Mouse (Mus musculus): ENCODE data around the gene Tenm2.

Tenm2 gene

DNA sequence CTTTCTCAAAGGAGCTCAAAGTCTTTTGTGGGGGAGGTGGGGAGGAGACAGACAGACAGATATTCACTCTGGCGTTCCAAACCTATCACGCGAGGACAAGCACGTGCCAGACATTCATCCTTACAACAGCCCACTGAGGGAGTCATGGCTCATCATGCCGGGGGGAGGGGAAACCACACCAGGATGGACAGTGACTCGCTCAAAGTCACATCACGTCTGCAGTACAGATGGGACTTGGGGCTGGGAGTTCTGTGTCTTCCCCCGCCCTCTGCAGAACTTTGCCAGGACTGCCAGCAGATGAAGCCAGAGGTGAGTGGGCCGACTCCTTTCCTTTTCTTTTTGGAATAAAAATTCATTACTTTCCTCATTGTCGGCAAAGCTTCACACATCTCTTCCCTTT is 1095.4 kb downstream of the Tenm2 start:
- peak; percentile 69 for DNase-seq (ENCODE audit: low read depth, low spot score)

DNA sequence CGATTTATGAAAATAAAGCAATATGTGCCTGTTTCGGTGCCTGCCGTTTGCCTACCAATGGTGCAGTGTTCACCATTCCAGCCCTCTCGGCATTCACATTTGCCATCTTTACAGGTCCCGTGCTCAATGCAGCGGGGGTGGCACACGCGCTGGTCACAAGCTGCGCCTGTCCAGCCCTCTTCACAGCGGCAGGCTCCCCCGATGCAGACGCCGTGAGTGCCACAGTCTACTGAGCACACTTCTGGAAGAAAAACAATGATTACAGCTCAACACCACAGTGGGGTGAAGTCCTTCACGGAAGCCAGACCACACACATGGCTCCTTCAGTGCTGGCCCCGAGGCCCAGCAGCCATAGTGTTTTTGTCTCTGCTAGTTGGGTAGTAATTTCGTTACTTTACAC is 1096.2 kb downstream of the Tenm2 start:
- DNase-seq (ENCODE audit: low read depth, low spot score), result no peak

DNA sequence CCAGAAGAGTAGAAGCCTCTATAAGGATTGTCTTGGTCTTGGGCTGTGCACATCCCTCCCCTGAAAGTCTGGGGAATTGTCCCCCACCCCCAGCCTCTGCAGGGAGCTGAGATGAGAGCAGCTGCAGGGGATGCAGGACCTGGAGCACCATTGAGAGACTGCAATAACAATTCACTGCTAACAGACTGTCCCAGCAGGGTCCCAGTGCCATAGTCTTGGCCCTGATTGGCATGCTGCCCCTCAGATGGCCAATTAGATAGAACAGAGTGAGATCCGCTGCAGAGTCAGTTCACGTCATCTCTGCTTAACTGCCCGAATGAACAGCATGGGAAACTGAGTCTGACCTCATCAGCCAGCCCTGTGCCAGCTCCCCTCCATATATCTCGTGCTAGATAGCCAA is 1097.9 kb downstream of the Tenm2 start:
- DNase-seq (ENCODE audit: low read depth, low spot score), result no peak

DNA sequence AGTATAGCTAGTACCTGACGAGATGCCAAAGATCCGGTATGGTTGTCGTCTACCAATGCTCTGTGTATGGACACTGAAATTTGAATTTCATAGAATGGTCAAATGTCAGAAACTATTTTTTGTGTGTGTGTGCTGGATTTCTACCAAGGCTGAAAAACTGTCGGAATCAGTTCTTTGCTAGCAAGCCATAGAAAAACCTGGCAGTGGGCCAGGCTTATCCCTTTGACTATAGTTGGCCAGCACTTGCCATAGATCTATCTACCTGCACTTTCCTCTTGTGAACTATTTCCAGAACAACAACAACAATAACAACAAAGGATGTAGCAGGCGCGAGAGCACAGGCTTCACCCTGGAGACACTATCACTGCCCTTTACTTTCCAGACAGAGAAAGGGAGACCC is 1098.5 kb downstream of the Tenm2 start:
- DNase-seq (ENCODE audit: low read depth, low spot score), result no peak

DNA sequence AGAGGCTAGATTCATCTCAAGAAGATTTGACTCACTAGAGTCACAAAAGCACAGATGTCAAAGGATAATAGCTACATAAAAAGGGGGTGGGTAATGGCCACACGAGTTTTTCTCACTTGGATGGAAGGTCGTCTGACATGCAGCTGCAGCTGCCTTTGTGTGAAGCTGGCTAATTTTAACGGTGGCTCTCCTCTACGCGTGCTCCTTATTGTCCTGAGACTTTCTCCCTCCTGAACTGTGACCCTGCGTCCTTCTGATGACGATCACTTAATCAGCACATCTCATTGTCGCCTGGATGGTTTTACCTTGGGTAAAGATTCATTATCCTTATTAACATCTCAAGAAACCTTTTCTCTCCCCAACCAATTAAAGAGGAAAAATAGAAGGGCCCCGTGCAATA is 1101.1 kb downstream of the Tenm2 start:
- DNase-seq (ENCODE audit: low read depth, low spot score), result no peak

DNA sequence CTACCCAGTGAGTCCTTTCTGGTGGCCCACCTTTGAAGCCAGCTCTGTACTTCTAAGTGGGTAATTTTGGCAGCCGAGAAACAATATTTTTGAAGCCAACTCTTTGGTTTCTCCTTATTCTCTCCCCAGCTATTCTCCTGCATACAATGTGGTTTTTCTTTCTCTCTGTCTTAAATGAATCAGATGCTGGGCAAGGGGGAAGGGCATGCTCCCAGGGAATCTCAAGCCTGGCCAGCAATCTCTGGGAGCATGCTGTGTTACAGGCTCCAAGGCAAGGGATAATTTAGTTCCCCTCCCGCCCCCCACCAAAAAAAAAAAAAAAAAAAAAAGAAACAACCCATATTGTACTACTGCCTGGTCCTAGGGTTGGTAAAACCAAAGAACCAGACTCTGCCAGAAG is 1112.5 kb downstream of the Tenm2 start:
- no peak for DNase-seq (ENCODE audit: low read depth, low spot score)

DNA sequence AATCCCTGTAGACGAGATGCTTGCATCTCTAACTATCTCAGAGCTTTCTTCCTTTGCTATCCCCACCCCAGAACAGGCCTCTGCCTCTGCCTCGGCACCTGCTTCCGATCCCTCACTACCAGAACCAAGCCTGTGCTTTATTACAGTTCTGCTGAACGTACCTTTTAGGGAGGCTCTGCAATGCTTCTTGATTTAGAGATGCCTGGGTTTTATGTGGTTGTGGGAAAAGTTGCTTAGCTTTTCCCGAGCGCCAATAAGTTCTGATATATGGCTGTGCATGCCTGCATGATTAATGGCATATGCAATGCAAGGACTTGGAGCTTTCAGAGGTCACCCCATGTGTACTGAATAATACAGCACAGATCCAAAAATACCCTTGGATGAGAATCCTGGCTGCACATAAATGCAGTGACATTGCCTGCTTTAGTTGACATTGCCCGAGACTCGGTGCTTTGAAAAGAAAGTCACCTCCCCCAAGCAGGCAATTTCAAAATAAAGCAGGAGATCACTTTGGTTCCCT is 1114.3 kb downstream of the Tenm2 start:
- peak; percentile 33 for DNase-seq (ENCODE audit: low read depth, low spot score)

DNA sequence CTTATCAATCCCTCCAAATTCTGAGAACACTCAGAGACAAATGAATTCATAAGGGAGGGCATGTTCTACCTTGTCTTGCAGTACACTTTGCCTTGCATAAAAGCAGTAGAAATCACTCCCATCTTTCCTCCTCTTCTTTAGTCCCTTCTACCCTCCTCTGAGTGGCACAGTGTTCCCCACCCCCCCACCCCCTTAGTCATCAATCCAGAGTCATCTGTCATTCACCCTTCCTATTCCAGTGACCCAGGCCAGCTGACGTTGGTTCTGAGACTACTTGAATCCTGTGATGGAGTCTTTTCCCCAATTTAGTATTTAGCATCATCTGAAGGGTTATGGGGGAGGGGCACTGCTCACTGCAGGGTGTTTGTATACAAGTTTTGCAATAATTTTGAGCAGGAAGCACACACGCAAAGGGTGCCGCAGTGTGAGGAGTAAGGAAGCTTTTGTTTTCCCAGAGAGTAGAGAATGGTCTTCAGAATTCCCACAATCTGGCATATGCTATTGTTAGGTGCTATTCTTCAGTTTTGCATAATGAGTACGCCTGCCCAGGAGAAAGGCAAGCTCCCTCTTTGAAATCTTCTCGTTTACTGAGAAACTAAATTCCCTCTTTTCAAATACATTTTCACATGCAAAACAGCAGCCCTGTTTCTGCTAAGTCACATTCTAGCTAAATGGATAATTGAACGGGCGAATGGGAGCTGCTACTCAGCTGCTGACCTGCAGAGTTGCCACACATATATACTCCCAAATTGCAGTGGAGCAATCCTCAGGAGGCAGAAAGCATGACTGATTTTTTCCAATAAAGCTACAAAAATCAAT is 1115.0 kb downstream of the Tenm2 start:
- DNase-seq (ENCODE audit: low read depth, low spot score), result peak; percentile 64

DNA sequence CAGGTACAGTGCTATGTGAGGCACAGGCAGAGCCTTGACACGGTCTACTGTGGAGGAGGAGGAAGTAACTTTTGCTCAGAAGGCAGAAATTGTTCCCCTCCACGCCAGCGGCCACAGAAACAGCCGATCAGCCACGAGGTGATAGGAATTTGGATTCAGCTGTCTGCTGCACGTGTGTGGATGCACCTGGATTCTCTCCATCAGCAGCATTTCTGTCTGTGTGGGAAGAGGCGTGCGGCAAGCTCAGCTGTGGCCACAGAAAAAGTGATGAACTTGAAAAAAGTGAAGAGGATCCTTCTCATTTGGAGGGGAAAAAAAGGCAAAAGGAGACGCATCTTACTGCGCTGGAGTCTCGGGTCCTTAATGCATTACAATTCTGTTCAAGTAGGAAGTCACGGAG is 1122.4 kb downstream of the Tenm2 start:
- DNase-seq (ENCODE audit: low read depth, low spot score), result peak; percentile 51

DNA sequence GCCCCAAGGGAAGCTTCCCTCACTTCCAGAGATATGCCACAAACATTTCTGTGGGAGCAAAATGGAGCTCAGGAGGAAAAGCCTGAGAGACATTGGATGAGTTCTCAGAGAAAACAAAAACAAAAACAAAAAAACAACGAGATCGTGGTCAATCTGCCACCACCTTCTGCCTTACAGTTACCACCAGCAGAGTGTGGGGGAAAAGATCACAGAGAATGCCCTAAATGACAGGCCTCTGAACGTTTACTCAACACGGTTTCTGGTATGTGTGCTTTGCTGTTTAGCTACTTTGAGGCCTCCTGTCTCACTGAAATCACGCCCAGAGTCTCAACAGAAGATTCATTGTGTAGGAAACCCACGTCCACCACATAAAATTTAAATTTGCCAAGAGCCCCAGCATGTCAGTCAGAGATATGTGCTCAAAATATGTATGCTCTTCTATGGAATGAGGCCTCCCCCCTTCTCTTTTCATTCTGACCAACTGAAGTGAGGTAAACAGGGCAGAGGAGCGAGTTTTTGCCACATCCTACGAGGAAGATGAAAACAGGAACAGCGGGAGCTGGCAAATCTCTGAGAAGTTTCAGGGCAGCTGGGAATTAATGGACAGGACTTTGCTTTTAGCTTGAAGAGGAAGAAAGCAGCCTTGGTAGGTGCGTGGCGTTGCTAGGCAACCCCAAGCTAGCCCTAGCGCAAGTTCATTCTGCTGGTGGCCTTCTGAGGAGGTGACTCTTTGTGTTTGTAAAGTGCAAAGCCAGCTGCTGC is 1126.6 kb downstream of the Tenm2 start:
- DNase-seq (ENCODE audit: low read depth, low spot score), result peak; percentile 73

DNA sequence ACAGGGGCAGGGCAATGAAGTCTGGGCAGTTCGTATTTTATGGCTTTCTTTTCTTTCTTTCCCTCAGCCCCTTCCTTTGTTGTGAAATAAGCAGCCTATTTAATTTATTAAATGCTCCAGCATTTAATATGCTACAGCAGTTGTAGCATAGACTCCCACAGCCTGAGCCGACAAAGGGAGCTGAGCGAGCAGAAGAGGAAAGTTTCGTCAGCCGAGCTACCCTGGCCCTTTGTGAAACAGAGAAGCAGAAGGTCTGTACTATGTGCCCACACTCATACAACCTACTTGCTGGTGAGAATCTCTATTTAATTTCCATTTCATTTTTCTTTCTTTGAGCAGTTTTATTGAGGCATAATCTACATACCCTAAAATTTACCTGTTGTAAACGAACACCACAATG is 1127.9 kb downstream of the Tenm2 start:
- DNase-seq (ENCODE audit: low read depth, low spot score), result peak; percentile 61

DNA sequence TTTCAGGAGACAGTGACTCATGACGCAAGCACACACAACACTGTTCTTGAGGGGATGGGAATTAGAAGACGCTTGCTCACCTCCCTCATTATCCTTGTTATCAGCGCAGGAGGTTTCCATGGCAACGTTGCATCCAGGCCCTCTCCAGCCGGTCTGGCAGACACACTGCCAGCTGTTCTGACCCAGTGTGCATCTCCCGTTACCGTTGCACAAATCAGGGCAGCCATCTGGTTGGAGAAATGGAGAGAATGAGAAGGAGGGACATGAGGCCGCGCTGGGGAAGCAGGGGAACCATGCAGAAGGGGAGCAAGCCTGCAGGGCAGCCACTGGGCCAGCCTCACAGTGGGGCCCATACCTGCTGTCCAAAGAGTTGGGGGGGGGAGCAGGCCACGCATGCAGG is 1129.1 kb downstream of the Tenm2 start:
- peak; percentile 90 for DNase-seq (ENCODE audit: low read depth, low spot score)

DNA sequence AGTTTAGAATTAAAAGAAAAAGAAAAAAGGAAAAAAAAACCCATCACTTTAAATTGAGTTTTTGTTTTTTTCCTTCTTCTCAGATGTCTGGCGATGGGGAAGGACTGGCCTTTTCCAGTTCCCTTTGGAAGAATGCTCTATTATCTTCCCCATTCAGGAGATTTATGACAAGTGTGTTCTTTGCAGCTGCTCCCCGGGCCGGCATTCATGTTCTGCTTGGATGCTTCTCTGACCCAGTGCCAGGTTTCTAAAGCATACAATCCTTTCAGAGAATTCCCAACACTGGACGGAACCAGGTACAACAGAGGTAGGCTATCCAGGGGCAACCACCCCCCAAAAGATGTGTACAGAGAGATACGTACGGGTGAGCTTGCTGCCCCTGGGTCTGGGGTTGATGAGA is 1132.2 kb downstream of the Tenm2 start:
- no peak for DNase-seq (ENCODE audit: low read depth, low spot score)

DNA sequence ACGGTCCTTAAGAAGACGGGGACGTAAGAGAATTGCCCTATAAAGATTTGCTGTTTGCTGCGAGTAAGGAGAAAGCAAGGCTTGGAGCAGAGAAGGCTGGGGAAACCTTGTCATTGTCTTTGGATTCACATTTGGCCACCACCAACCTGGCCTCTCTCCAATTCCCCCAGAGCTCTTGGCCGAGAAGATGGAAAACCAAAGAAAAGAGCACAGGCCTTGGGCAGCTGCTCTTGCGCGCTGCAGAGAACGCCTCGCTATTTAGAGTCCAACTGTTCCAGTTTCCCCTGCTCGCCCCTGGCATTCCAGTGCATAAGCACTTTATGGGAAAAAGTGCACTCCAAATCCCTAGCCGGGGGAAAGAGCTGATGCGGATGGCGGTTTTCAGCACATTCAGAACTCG is 1139.5 kb downstream of the Tenm2 start:
- DNase-seq (ENCODE audit: low read depth, low spot score), result peak; percentile 85

DNA sequence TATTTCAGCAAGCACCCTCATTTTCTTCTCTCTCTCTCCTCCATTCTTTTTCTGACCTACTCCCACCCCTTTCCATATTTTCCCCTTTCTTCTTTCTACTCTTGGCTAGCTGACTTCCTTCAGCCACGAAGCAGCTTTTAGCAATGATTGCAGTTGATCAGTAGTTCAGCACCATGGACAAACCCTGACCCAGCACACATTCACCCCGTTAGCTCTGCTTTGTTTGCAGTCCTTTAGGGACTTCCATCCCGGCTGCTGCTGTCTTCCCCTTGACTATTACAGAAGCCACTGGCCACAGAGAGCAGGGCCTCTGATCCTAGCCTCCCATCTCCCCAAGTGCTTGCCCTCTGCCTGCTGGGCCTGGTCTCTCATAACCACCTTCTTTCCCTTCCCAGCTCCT is 1145.6 kb downstream of the Tenm2 start:
- no peak for DNase-seq (ENCODE audit: low read depth, low spot score)

DNA sequence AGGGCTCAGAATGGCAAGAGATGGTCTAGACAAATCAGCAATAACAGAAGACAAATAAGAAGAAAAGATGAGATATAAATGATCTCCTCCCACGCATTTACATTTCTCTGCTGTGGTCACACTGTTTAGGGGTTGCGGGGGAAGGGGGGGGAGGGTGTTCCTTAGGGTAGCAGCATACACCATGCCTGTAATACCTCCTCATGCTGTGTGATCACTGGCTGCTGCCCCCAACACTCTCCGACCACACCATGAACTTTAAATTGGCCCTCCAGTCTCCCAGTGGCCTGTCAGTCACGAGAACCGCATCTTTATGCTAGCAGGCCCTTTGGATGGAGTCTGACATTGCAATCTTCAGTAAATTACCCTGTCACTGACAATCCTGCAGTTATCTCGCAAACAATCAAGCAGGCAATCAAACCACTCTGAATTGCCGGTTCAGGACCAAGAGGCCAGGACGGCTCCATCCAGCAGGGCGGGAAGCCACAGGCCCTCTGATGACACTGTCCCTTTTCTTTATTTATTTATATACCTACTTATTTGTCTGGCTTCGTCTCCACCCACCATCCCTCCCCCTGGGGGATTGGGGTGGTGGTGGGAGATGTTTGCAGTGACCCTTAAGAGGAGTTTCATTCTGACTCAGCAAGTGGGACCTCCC is 1154.2 kb downstream of the Tenm2 start:
- no peak for DNase-seq (ENCODE audit: low read depth, low spot score)

DNA sequence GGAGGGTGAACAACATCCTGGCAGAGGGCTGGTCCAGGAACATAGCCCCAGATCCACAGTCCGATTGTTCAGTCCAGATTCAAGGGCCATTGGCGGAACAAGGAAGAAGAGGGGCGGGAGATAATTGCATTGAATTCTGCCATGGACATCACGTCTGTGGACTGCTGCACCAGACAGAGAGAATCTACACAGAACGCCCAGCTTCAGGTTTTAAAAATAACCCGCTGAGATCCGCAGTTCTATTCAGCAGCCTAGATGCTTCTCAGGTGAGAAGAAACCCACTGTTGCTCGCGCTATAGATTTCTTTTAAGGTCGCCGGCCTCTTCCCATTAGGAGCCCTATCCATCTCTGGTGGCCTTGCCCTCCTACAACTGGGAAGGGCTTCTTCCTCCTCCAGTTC is 1155.0 kb downstream of the Tenm2 start:
- peak; percentile 38 for DNase-seq (ENCODE audit: low read depth, low spot score)

DNA sequence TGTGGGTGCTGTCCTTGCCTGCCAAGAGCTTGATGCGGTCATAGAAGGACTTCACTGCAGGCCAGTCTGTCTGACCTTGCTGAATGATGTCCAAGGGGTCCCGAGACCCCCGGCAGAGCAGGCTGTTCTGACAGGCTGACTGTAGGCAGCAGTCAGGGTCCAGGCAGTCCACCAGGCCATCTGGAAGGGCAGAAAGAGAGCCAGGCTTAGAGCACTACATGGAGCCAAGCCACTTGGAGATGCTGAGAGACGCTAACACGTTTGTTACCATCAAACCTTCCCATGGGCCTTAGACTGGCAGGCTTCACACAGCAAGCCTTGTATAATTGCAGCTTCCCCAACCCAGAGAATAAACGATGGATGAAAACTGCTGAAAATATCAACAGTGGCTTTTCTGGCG is 1157.4 kb downstream of the Tenm2 start:
- DNase-seq (ENCODE audit: low read depth, low spot score), result no peak

DNA sequence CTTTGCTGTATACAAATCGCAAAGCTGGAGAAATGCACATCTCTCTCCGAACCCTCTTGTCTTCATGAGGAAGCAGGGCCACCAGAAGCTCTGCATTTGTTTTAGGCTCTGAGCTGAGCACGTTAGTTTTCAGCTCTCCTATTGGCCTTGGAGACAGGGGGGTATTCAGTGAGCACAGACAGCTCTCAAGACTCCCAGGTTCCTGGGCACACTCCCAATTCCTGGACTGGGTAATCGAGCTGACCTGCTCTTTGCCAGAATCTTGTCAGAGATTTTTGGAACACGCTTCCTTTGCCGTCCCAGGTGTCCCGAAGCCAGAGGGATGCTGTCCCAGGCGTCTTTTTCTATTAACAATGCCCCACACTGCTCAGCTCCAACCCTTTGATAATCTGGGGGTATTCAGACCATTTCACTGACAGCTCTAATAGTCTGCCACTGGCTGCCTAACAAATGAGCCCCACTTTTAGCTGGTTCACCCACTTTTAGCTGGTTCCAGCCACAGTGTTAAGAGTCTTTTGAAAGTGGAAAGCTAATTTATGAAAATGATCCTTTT is 1161.7 kb downstream of the Tenm2 start:
- DNase-seq (ENCODE audit: low read depth, low spot score), result peak; percentile 91

DNA sequence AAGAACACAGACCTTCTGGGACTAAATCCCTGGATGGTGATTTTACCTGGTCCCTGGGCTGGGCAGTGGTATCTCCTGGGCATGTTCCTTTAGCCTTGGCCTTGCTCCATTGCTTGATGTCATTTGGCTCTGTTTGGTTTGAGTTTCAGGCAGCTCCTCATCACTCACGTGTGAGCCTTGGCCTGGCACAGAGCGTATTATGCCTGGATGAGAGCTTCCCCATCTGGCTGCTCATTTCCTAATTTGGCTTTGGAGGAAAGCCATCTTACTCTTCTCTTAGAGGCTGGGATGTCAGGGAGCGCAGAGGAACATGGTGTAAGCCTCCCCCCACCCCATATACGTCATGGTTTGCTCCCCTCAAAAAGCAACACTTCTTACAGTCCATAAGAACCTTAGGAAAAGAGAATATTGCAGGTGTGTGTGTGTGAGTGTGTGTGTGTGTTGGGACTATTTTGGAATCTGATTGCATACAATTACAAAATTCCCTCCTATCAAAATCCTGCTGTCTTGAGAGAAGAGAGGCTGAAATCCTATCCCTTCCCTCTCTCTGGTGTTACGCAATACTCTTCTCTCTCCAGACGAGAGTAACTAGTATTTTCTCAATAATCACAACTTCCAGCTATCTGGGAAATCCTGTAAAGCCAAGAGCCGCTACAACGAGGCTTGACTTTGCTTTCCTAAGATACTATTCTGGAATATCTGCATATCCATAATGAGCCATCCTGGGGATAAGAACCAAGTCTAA is 1162.5 kb downstream of the Tenm2 start:
- peak; percentile 95 for DNase-seq (ENCODE audit: low read depth, low spot score)

DNA sequence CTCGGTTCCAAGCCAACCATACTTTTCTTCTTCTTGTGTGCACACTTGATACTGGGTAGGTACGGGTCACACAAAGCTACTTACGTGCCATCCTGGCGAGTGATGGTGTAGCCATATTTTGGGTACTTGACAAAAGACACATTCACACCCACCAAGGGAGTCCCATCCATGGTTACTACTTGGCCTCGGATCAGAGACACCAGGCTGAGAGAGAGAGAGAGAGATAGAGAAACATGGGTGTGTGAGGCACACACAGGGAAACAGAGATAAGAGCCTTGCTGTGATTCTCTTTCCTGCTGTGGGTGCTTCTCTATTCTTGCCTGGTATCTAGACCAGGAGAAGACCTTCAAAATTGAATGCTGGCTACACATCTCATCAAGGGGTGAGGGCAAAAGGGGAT is 1163.1 kb downstream of the Tenm2 start:
- DNase-seq (ENCODE audit: low read depth, low spot score), result no peak

All from brain, adult 2 months (tissue).